Mouse (Mus musculus): ENCODE data around the gene Ppp1ca. TPM values are rescaled to one million over a fixed set of nuclear protein-coding genes. Genes with fewer than 3 reads are reported as not detected.
A peak's percentile ranks its signal among the peaks of the same experiment; 100 is the strongest.

The Ppp1ca gene
- total and polyA plus RNA-seq, 3 experiments = 389 to 635 (median 502) TPM

- Histone ChIP-seq H3K27me3 (replicated peaks) (no peaks in the 10 kb centered on the region), H3K4me2 (ENCODE audit: insufficient read depth, low read depth, poor library complexity, severe bottlenecking) (no peak overlapping the region), H3K9me3 (replicated peaks; ENCODE audit: low read length) (no peaks in the 10 kb centered on the region), H3K36me3 (replicated peaks in 1 of 2; ENCODE audit: control insufficient read depth in 1 of 2, insufficient read depth in 1 of 2, low read length in 1 of 2) (peaks cover 71 to 95% of the 10 kb centered on the region in 2 experiments), H3K4me1 (ENCODE audit: control insufficient read depth in 1 of 2, insufficient read depth in 2 of 2) (peaks cover 17 to 71% of the 10 kb centered on the region in 2 experiments), H3K9ac (ENCODE audit: insufficient read depth, low read depth) (no peak overlapping the region), H3K79me2 (replicated peaks; ENCODE audit: control insufficient read depth, extremely low read depth, insufficient read depth, poor library complexity, severe bottlenecking) (peaks cover 3% of the 10 kb centered on the region; the same call in 1 of the 2 replicates), H3K4me3 (replicated peaks in 1 of 3; ENCODE audit: low read depth in 2 of 3, low read length in 2 of 3, poor library complexity in 1 of 3) (no peak overlapping the region), H3K27ac (ENCODE audit: insufficient read depth, low read depth) (no peak overlapping the region)
- no peak for TF ChIP-seq POLR2A (IDR thresholded peaks at IDR 0.05; ENCODE audit: low read depth, low read length)
- no peak for TF ChIP-seq PAX5 (IDR thresholded peaks at IDR 0.05; ENCODE audit: low read length)
- TF ChIP-seq SIN3A (IDR thresholded peaks at IDR 0.05; ENCODE audit: low read length) = no peak
- TF ChIP-seq GABPA (IDR thresholded peaks at IDR 0.05; ENCODE audit: insufficient replicate concordance, low read depth, low read length) = no peak
- TF ChIP-seq MAFK (IDR thresholded peaks at IDR 0.05; ENCODE audit: insufficient replicate concordance, low read length) = no peak
- TF ChIP-seq RAD21 (IDR thresholded peaks at IDR 0.05; ENCODE audit: low read depth, low read length) = no peak
- no peak for TF ChIP-seq CHD1 (IDR thresholded peaks at IDR 0.05; ENCODE audit: low read depth, low read length)
- TF ChIP-seq BHLHE40 (IDR thresholded peaks at IDR 0.05; ENCODE audit: low read depth, low read length) = no peak
- TF ChIP-seq JUND (conservative IDR thresholded peaks at IDR 0.05; ENCODE audit: low read depth, low read length) = no peak
- no peak for TF ChIP-seq EP300 (IDR thresholded peaks at IDR 0.05; ENCODE audit: low read length)
- TF ChIP-seq ZC3H11A (IDR thresholded peaks at IDR 0.05; ENCODE audit: low read depth, low read length) = no peak
- no peak for TF ChIP-seq TCF12 (IDR thresholded peaks at IDR 0.05; ENCODE audit: low read depth, low read length)
- no peak for TF ChIP-seq E2F4 (IDR thresholded peaks at IDR 0.05; ENCODE audit: insufficient replicate concordance, low read depth, low read length)
- no peak for TF ChIP-seq HCFC1 (IDR thresholded peaks at IDR 0.05; ENCODE audit: low read depth, low read length)
- no peak for TF ChIP-seq ZMIZ1 (IDR thresholded peaks at IDR 0.05; ENCODE audit: low read depth, low read length)
- TF ChIP-seq MXI1 (IDR thresholded peaks at IDR 0.05; ENCODE audit: low read depth, low read length) = no peak
- no peak for DNase-seq (ENCODE audit: extremely low read depth)
- in situ Hi-C loops (cut with MboI; ENCODE audit: low pct_ligation_motif_present, low pct_unique_long_range_greater_than_20kb, low sequenced_read_pairs) = no loop called here
- dilution Hi-C loops (cut with MboI; ENCODE audit: extremely low pct_ligation_motif_present, extremely low pct_unique_long_range_greater_than_20kb, low sequenced_read_pairs) = no loop called here
Observed at GRCm38 (mm10) chr19:4183689-4184088, 8.2 kb upstream of the Ppp1ca start.

- Histone ChIP-seq H3K79me2 (replicated peaks; ENCODE audit: control insufficient read depth, extremely low read depth, insufficient read depth, poor library complexity, severe bottlenecking) (peaks cover 19% of the 10 kb centered on the region), H3K4me3 (replicated peaks in 1 of 3; ENCODE audit: low read depth in 2 of 3, low read length in 2 of 3, poor library complexity in 1 of 3) (peak overlapping the region in 1 of 3 experiments; percentile 9), H3K4me2 (ENCODE audit: insufficient read depth, low read depth, poor library complexity, severe bottlenecking) (no peak overlapping the region), H3K9ac (ENCODE audit: insufficient read depth, low read depth) (no peak overlapping the region), H3K27me3 (replicated peaks) (no peaks in the 10 kb centered on the region), H3K9me3 (replicated peaks; ENCODE audit: low read length) (no peaks in the 10 kb centered on the region), H3K27ac (ENCODE audit: insufficient read depth, low read depth) (peak overlapping the region; percentile 67), H3K4me1 (ENCODE audit: control insufficient read depth in 1 of 2, insufficient read depth in 2 of 2) (peaks cover 28 to 80% of the 10 kb centered on the region in 2 experiments), H3K36me3 (replicated peaks in 1 of 2; ENCODE audit: control insufficient read depth in 1 of 2, insufficient read depth in 1 of 2, low read length in 1 of 2) (peaks cover 70 to 88% of the 10 kb centered on the region in 2 experiments)
- DNase-seq (ENCODE audit: extremely low read depth) = peak; percentile 61
- TF ChIP-seq ELF1 (IDR thresholded peaks at IDR 0.05; ENCODE audit: low read depth, low read length) = peak; percentile 41
- TF ChIP-seq ZNF384 (IDR thresholded peaks at IDR 0.05; ENCODE audit: low read depth, low read length) = no peak
- dilution Hi-C loops (cut with MboI; ENCODE audit: extremely low pct_ligation_motif_present, extremely low pct_unique_long_range_greater_than_20kb, low sequenced_read_pairs) = no loop called here
- in situ Hi-C loops (cut with MboI; ENCODE audit: low pct_ligation_motif_present, low pct_unique_long_range_greater_than_20kb, low sequenced_read_pairs) = no loop called here
Observed at GRCm38 (mm10) chr19:4184976-4185975, 6.6 kb upstream of the Ppp1ca start.

Data from CH12.LX (cell line).